Mouse (Mus musculus): ENCODE results near the gene Vti1b.
"Not testable (repeated sequence)": the region's sequence is repeated elsewhere in the genome, so short reads cannot be mapped to it uniquely, and the experiment has no call there.

Gene Vti1b

DNA sequence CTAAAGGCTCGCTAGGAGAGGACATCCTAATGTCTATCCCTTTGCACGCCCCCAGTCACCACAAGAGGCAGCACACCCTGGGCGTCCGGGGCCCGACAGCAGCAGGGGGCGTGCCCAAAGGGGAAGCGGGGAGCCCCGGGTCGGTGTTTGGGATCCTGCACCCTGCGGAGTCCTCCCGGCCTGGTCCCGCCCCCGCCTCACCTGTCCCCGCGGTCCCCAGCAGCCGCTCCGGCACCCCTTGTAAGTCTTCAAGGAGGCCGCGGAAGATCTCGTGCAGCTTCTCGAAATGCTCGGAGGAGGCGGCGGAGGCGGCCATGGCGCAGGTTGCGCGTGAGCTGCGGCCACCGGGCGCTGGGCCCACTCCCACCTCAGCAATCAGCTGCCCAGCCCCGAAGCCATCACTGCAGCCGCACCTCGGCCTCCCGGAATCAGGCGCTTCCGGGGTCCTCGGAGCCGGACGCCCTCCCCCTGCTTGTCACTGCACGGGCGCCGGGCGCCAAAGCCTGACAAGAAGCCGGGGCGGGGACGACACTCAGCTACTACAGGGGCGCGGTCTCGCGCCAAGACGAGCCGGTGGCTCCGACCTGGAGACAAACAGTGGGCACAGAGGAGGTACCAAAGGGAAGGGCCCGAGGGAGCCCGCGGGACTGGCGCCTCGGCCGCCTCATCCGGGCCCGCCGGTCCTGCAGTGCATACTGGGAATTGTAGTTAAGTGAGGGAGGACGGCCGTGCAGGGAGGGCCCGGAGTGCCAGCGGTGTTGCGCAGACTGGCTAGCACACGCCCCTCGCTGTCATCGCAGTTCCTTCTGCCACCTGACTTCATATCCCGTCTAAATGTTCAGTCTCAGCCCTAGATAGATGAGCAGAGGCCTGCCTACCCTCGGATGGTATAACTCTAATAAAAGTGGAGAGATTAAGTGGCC lies at the start of gene Vti1b:
TSS of gene Vti1b (minus strand) at position 649 of the 923 bp plus-strand sequence.
- DNase-seq (ENCODE audit: low read depth, low spot score) = peak; percentile 78

DNA sequence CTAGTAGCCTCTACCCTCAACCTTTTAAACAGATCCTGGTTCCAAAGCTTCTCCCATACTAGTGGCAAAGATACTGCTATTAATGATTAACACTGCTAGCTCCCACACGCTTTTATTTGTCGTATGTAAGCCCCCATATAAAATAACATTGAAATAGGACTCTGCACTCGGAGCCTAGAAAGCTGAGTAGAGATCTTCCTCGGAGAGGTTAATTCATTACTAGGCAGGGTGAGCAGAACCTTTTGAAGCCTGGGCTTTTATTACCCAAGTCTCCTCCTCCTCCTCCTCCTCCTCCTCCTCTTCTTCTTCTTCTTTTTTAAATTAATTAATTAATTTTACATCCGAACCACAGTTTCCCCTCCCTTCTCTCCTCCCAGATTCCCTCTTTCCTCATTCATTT lies 45.0 kb upstream of the Vti1b start:
- DNase-seq (ENCODE audit: low read depth, low spot score) = no peak

DNA sequence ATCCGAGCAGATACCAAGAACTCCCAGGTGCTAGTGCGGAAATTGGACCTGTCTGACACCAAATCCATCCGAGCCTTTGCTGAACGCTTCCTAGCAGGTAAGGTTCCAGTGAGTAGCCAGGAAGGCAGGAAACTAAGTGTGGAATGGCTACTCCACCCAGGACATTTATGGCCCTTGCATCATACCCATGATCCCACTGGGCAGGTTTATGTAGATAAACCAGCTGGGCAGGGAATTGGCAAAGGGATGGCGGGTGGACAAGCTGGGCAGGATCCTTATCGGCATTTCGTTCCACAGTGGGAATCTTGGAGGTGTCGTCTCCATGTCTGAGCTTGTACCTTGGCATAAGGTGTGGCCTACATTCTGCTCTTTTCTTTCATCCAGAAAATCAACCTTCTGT lies 39.0 kb upstream of the Vti1b start:
- DNase-seq (ENCODE audit: low read depth, low spot score) = no peak

DNA sequence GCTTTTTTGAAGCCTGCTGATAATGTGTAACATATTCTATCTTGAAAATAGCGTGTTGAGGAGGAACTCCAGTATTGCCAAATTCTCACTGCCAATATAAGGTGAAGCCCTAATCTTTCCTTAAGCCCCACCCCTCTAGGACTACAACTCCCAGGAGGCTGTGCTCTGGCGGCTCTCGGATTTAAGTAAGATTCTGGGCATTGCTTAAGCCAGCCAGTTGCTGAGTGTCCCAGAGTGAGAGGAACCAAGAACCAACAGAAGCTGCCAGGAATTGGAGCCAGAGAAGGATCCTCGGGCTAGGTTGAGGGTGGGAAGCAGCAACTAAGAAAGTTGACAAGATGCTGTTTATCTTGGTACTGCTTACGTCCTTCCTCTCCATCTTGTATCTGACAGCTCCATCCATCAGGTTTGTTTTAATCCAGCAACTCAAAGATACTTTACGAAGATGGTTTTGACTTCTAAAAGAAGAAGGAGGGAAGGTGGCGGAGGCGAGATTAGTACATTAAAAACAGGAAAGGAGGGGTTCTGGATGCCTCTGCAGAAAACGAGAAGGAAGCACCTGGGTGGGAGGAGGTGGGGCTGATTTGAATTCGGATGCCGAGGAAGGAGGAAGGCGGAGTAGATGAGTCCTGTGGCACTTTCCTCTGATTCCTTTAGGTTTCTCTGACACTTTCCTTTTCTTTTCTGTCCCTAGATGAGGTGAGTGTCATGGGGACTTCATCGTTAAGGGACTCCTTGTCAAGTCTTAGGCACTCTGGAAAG lies 36.4 kb upstream of the Vti1b start, which contains the start of gene Rdh12:
TSS of gene Rdh12 (plus strand) at position 212 of the 762 bp plus-strand sequence.
- DNase-seq (ENCODE audit: low read depth, low spot score) = peak; percentile 51

DNA sequence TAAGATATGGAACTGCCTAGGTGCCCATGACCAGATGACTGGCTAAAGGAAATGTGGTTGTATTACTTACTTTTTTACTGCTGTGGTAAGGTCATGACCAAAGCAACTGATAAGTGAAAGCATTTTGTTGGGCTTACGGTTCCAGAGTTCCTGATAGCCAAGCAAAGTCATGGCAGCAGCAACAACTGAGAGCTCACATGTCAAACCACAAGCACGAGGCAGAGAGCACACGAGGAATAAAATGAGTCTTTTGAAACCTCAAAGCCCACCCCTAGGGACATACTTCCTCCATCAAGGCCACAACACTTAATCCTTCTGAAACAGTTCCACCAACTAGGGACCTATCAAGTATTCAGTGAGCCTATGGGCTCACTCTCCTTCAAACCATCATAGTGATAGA lies 29.4 kb upstream of the Vti1b start:
- DNase-seq (ENCODE audit: low read depth, low spot score) = no peak

GRCm38 (mm10) chr12:79197105-79197504 lies 24.6 kb upstream of the Vti1b start:
- no peak for DNase-seq (ENCODE audit: low read depth, low spot score)

DNA sequence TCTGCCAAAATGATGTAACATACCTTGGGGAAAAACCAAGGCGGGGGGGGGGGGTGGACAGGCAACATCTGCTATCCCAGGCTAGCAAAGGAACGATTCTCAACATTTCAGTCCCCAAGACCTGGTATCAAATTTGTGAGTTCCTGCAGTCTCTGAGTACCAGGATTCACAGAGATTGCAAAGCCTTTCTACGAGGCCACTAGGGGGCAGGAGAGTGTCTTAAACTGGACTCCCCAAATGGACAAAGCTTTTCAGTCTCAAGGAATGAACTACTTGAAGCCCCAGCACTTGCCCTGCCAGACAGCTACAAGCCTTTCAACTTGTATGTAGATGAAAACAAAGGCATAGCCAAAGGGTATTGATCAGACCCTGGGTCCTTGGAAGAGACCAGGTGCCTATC lies 21.0 kb upstream of the Vti1b start:
- DNase-seq (ENCODE audit: low read depth, low spot score) = peak; percentile 62

GRCm38 (mm10) chr12:79192193-79192592 lies 19.7 kb upstream of the Vti1b start, which contains the start of gene Rdh11:
Gene Rdh11, minus strand, starts transcription at chr12:79192293.
- no peak for DNase-seq (ENCODE audit: low read depth, low spot score)

DNA sequence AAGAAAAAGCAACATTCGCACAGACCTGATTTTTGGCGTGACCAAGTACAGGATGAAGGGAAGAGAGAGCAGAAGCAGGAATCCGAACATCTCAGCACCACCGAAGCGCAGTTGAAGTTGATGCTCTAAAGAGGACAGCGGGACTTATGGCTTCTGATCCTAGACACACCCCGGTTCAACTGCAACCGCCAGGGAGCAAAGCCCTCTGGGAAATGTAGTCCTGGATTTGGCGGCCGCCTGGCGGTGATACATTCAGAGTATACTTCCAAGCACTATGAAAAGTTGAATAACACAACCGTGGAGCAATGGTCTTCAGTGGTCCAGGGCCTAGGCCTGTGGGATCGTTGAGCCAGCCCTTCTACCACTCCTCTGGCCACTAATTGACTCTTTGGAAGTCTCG lies 19.2 kb upstream of the Vti1b start:
- peak; percentile 60 for DNase-seq (ENCODE audit: low read depth, low spot score)

- DNase-seq (ENCODE audit: low read depth, low spot score) = peak; percentile 49
Measured at GRCm38 (mm10) chr12:79190931-79191673, 18.6 kb upstream of the Vti1b start.

DNA sequence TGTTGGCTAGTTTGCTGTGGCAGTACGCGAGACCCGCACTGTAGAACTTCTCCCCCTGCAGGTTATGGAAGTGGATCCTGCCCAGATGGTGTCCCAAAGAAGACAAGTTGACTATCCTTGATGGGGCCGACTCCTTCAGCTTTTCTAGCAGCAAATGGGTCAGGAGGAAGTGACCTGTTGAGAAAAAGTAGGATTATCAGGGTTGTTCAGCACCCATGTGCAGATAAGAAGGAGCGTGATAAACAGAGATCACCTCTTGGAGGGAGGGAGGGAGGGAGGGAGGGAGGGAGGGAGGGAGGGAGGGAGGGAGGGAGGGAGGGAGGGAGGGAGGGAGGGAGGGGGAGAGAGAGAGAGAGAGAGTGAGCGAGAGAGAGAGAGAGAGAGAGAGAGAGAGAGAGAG lies 12.7 kb upstream of the Vti1b start:
- DNase-seq (ENCODE audit: low read depth, low spot score) = not testable (repeated sequence)

- no peak for DNase-seq (ENCODE audit: low read depth, low spot score)
Measured at GRCm38 (mm10) chr12:79175998-79176397, 3.5 kb upstream of the Vti1b start.

DNA sequence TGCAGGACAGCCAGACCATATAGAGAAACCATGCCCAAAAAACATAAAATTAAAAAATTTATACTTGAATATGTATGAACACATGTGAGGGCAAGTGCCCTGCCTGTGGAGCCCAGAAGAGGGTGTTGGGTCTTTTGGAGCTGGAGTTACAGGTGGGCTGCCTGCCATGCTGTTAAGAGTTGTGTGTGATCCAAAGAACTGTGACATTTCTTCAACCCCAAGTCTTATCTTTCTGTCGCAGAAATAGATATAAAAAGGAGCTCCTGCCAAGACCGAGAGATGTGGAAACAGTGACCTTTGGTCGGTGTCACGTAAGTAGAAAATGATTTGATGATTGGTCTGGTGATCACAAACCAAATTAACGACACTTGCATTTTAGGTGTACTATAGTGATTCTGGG lies 1.3 kb upstream of the Vti1b start:
- DNase-seq (ENCODE audit: low read depth, low spot score) = no peak

GRCm38 (mm10) chr12:79171269-79171995 lies 1.0 kb downstream of the Vti1b start:
- DNase-seq (ENCODE audit: low read depth, low spot score) = no peak

DNA sequence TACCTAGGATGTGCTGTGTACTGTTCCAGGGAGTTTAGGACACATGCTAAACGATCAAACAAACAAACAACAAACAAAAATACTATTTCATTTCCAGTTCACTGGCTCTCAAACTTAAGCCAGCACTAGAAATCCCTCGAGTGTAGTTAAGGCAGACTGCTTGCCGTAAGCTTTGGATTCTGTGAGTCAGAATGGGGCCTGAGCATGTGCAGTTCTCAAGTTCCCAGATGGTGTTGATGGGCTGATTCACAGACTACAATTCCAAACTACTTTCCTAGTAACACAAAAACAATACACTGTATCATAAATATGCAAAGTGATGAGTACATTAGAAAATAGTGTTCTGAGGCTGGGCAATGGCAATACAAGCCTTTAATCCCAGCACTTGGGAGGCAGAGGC lies 2.0 kb downstream of the Vti1b start:
- no peak for DNase-seq (ENCODE audit: low read depth, low spot score)

- no peak for DNase-seq (ENCODE audit: low read depth, low spot score)
Measured at GRCm38 (mm10) chr12:79169173-79169572, 3.3 kb downstream of the Vti1b start.

GRCm38 (mm10) chr12:79162876-79163275 lies 9.6 kb downstream of the Vti1b start:
- no peak for DNase-seq (ENCODE audit: low read depth, low spot score)

DNA sequence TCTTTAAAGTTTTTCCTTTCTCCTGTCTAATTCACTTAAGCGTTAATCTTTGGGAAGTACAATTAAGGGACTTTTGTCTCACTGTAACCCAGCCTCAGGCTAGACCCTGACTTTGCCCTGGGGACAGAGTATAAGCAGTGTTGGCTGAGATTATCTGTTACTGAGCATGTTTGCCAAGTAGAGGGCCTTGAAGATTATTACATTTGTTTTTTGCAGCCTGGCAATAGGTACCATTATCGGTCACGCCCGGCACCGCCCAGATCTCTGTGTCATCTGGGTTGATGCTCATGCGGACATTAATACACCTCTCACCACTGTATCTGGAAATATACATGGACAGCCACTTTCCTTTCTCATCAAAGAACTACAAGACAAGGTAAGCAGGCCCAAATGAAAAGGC lies 22.8 kb downstream of the Vti1b start:
- no peak for DNase-seq (ENCODE audit: low read depth, low spot score)

GRCm38 (mm10) chr12:79141384-79141783 lies 31.1 kb downstream of the Vti1b start:
- DNase-seq (ENCODE audit: low read depth, low spot score) = no peak

DNA sequence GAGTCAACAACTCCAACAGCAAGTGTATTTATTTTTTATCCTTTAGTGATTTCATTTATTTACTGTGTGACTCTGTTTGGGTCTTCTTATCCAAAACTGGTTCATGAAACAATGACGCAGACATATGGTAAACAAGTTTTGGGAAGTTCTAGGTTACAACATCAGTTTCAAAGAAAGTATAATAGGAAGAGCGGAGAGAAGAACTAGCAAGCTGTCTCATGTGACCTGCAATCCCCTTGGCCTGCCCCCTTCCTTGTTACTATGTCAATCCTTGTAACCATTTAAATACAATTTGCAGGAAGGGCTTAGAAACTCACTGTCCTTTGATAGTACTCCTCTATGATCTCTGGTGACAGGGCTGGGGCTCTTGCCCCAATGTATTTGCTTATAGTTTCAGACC lies 31.7 kb downstream of the Vti1b start:
- DNase-seq (ENCODE audit: low read depth, low spot score) = no peak

GRCm38 (mm10) chr12:79139417-79139816 lies 33.0 kb downstream of the Vti1b start:
- DNase-seq (ENCODE audit: low read depth, low spot score) = no peak
